Mouse (Mus musculus) right cerebral cortex, postnatal 4 days (tissue): ENCODE results near the gene 1700010B08Rik.
"Not testable (repeated sequence)": the region's sequence is repeated elsewhere in the genome, so short reads cannot be mapped to it uniquely, and the experiment has no call there.

Experiments used
- DNase-seq: peaks from one replicate; pipeline ENCODE4 v3.0.0-alpha.2; 2022

Gene 1700010B08Rik

GRCm38 (mm10) chr2:173719115-173719514 is at the start of gene 1700010B08Rik:
1700010B08Rik (plus strand) TSS chr2:173719415.
- DNase-seq, result not testable (repeated sequence)

- no peak for DNase-seq
These were observed 46.8 kb upstream of the 1700010B08Rik start for GRCm38 (mm10) chr2:173672328-173672896.

- no peak for DNase-seq
These were observed 45.7 kb upstream of the 1700010B08Rik start for GRCm38 (mm10) chr2:173673469-173673868.

- no peak for DNase-seq
These were observed 40.6 kb upstream of the 1700010B08Rik start for GRCm38 (mm10) chr2:173678593-173678992.

- no peak for DNase-seq
These were observed 40.0 kb upstream of the 1700010B08Rik start for GRCm38 (mm10) chr2:173679217-173679616.

GRCm38 (mm10) chr2:173680153-173680552 is 39.1 kb upstream of the 1700010B08Rik start:
- DNase-seq, result no peak

- no peak for DNase-seq
These were observed 36.4 kb upstream of the 1700010B08Rik start for GRCm38 (mm10) chr2:173682773-173683172.

GRCm38 (mm10) chr2:173685781-173686361 is 33.3 kb upstream of the 1700010B08Rik start:
- DNase-seq, result no peak

GRCm38 (mm10) chr2:173687363-173687762 is 31.9 kb upstream of the 1700010B08Rik start:
- DNase-seq, result no peak

GRCm38 (mm10) chr2:173689835-173690234 is 29.4 kb upstream of the 1700010B08Rik start:
- DNase-seq, result no peak

GRCm38 (mm10) chr2:173691748-173692147 is 27.5 kb upstream of the 1700010B08Rik start:
- no peak for DNase-seq

- no peak for DNase-seq
These were observed 26.5 kb upstream of the 1700010B08Rik start for GRCm38 (mm10) chr2:173692693-173693092.

- no peak for DNase-seq
These were observed 20.4 kb upstream of the 1700010B08Rik start for GRCm38 (mm10) chr2:173698850-173699249.

GRCm38 (mm10) chr2:173702096-173702866 is 16.9 kb upstream of the 1700010B08Rik start:
- peak; percentile 41 for DNase-seq

- DNase-seq, result no peak
These were observed 16.4 kb upstream of the 1700010B08Rik start for GRCm38 (mm10) chr2:173702867-173703237.

GRCm38 (mm10) chr2:173705827-173706551 is 13.2 kb upstream of the 1700010B08Rik start:
- DNase-seq, result no peak

- not testable (repeated sequence) for DNase-seq
These were observed 11.6 kb upstream of the 1700010B08Rik start for GRCm38 (mm10) chr2:173707626-173708025.

GRCm38 (mm10) chr2:173710193-173710592 is 9.0 kb upstream of the 1700010B08Rik start:
- no peak for DNase-seq

GRCm38 (mm10) chr2:173712656-173713055 is 6.6 kb upstream of the 1700010B08Rik start:
- DNase-seq, result no peak

GRCm38 (mm10) chr2:173713241-173713640 is 6.0 kb upstream of the 1700010B08Rik start:
- no peak for DNase-seq

- no peak for DNase-seq
These were observed 4.5 kb upstream of the 1700010B08Rik start for GRCm38 (mm10) chr2:173714620-173715218.

- peak; percentile 28 for DNase-seq
These were observed 2.2 kb upstream of the 1700010B08Rik start for GRCm38 (mm10) chr2:173716966-173717365.
